Mouse (Mus musculus): Measurements from ENCODE around the gene Clta. TPM values are rescaled to one million over a fixed set of nuclear protein-coding genes. Genes with fewer than 3 reads are reported as not detected.
A peak's percentile ranks its signal among the peaks of the same experiment; 100 is the strongest.

Clta gene
- total RNA-seq (2014; fragmentation: Nextera tagmentation) (198 and 217 TPM in 2 replicates), total RNA-seq (2017) (368 and 393 TPM in 2 replicates)

- peak; percentile 98 for ATAC-seq (replicated peaks; ENCODE audit: low FRiP score, low TSS enrichment, poor library complexity, severe bottlenecking)
These were observed at the start of gene Clta for GRCm38 (mm10) chr4:44004126-44004525. Clta (plus strand) TSS chr4:44004452.

DNA sequence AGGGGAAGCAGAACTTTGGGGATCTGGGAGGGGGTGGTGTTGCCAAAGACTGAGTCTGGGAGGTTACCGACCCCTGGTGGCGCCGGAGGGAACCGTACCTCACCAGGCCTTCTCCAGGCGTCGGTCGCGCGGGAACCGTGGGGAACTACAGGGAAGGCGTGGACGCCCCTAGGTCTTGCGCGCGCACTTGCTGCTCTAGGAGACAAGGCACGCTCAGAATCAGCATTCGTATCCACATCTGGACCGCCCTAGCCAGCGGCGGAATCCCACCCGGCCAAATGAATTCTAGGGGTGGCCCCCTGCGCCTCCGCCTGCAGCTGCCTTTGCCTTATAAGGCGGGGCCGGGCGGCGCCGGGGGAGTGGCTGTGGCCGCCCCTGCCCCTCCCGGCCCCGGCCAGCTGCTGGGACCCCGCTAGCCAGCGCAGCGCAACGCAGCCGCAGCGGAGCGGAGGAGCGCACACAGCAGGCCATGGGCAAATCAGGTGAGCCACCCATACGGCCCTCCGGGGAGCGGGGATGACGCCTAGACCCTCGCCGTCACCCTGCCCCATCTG, 46.9 kb upstream of the Clta start, which contains the start of gene Glipr2:
Gene Glipr2, plus strand, starts transcription at position 110 of the 554 bp plus-strand sequence.
- ATAC-seq (replicated peaks; ENCODE audit: low FRiP score, low TSS enrichment, poor library complexity, severe bottlenecking): peak; percentile 83

GRCm38 (mm10) chr4:43957846-43958461, 46.3 kb upstream of the Clta start:
- peak; percentile 16; the same call in 1 of the 2 replicates for ATAC-seq (replicated peaks; ENCODE audit: low FRiP score, low TSS enrichment, poor library complexity, severe bottlenecking)

DNA sequence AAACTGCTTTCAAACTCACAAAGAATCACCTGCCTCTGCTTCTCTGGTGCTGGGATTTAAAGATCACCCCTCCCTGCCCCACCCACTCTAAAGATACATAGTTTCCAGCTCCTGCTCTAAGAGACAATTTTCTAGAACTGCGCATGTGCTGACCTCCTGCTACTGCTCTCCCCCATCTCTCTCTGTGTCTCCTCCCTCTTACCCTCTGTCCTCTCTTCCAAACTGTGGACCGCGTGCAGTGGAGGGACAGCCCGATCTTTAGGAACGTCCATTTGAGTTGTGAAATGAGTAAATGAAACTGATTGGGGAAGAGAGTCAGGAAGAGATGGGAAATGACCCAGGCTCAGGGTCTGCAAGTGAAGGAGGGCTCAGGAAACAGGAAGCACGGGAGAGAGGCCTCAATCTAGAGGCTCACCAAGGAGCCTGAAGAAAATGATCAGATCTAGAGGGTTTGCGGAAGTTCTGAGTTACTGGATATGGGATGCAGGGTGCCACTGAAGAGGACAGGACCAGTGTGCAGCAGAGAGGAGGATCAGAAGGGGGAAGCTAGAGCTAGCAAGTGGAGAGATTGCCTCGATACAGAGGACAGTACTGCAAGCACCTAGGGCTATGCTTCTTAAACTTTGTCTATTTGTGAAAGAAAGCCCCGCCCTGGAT, 44.6 kb upstream of the Clta start:
- ATAC-seq (replicated peaks; ENCODE audit: low FRiP score, low TSS enrichment, poor library complexity, severe bottlenecking): no peak

GRCm38 (mm10) chr4:43960207-43960606, 44.0 kb upstream of the Clta start:
- peak; percentile 32; the same call in 1 of the 2 replicates for ATAC-seq (replicated peaks; ENCODE audit: low FRiP score, low TSS enrichment, poor library complexity, severe bottlenecking)

- peak; percentile 90 for ATAC-seq (replicated peaks; ENCODE audit: low FRiP score, low TSS enrichment, poor library complexity, severe bottlenecking)
These were observed 39.9 kb upstream of the Clta start for GRCm38 (mm10) chr4:43964326-43964833.

GRCm38 (mm10) chr4:43964951-43965684, 39.1 kb upstream of the Clta start:
- ATAC-seq (replicated peaks; ENCODE audit: low FRiP score, low TSS enrichment, poor library complexity, severe bottlenecking): no peak

DNA sequence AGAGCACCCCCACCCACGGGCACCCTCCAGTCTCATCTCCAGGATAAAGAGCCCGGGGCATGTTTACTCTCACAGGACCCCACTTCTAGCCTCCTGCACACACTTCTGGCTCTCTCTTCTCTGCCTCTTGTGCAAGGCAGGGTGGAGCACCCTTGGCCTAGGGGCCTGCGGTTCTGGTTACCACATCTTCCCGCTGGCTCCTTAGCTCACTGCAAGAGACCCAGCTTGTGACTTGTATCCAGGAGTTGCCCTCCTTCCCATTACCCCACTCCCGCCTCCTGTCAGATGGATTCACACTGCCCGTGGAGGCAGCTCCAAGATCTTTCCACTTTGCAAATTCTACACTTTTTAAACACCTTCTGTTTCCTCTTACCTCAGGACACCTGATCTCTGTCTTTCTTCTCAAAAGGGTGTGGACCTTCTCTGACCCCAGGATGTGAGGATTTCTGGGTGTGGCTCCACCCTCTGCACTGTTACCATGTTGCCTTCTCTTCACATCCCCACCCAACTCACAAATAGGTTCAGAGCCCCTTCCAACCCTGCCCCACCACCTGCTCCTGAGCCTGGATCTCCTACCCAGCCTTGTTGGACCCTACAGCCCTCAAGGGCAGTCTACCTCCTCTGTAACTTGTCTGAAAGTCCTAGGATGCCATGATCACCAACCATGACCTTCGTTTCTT, 38.3 kb upstream of the Clta start:
- no peak for ATAC-seq (replicated peaks; ENCODE audit: low FRiP score, low TSS enrichment, poor library complexity, severe bottlenecking)

GRCm38 (mm10) chr4:43968650-43969049, 35.6 kb upstream of the Clta start:
- no peak for ATAC-seq (replicated peaks; ENCODE audit: low FRiP score, low TSS enrichment, poor library complexity, severe bottlenecking)

- no peak for ATAC-seq (replicated peaks; ENCODE audit: low FRiP score, low TSS enrichment, poor library complexity, severe bottlenecking)
These were observed 34.9 kb upstream of the Clta start for GRCm38 (mm10) chr4:43969373-43969772.

GRCm38 (mm10) chr4:43970393-43971330, 33.6 kb upstream of the Clta start:
- no peak for ATAC-seq (replicated peaks; ENCODE audit: low FRiP score, low TSS enrichment, poor library complexity, severe bottlenecking)

DNA sequence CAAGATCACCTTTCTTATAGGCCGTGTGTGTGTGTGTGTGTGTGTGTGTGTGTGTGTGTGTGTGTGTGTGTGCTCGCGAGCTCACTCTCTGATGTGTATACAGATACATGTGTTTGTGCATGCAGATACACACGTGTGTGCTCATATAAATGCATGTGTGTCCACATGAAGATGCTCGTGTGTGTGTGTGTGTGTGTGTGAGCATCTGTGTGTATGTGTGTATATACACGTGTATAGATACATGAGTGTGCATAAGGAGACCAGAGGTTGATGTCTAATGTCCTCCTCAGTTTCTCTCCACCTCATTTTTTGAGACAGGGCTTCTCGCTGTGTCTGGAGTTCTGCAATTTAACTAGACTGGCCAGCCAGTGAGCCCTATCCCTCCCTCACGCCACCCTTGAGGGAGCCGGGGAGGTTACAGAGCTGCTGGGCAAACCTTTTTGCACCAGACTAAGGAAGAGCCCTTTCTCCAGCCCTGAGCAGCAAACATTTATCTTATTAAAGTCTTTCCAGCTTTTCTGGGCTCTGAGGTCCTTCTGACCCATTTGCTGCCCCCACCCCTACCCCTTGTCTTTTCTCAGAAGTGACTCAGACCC, 32.6 kb upstream of the Clta start:
- ATAC-seq (replicated peaks; ENCODE audit: low FRiP score, low TSS enrichment, poor library complexity, severe bottlenecking): no peak

GRCm38 (mm10) chr4:43972137-43972591, 32.1 kb upstream of the Clta start:
- peak; percentile 66 for ATAC-seq (replicated peaks; ENCODE audit: low FRiP score, low TSS enrichment, poor library complexity, severe bottlenecking)

- ATAC-seq (replicated peaks; ENCODE audit: low FRiP score, low TSS enrichment, poor library complexity, severe bottlenecking): peak; percentile 29; the same call in 1 of the 2 replicates
These were observed 30.7 kb upstream of the Clta start for GRCm38 (mm10) chr4:43973526-43973981.

DNA sequence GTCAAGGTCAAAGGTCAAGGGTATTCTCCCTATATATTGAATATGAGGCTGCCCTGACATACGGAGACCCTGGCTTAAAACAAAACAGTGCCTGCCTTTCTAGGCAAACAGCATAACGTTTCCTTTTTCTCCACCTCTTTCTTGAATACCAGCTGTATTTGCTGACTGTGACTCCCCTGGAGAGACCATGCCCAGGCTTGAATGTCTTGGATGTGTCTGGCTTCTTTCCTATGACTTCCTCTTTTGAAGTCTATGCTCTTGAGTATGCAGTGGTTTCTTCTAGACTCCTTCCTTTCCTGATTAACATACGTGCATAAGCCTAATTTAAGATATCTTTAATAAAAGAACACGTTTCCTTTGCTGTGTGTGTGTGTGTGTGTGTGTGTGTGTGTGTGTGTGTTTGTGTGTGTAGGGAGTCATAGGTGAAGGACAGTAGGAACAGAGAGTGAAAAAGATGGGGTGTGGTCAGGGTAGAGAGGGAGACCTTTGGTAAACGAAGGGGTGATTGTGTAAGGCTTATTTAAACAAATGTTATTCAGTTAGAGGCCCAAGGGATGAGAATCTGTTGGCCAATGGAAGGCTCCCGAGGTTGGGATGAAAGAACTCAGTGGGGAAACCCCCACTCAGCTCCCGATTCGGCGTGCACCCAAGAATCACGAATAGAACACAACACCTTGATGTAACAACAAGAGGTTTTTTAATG, 29.2 kb upstream of the Clta start:
- ATAC-seq (replicated peaks; ENCODE audit: low FRiP score, low TSS enrichment, poor library complexity, severe bottlenecking): no peak

DNA sequence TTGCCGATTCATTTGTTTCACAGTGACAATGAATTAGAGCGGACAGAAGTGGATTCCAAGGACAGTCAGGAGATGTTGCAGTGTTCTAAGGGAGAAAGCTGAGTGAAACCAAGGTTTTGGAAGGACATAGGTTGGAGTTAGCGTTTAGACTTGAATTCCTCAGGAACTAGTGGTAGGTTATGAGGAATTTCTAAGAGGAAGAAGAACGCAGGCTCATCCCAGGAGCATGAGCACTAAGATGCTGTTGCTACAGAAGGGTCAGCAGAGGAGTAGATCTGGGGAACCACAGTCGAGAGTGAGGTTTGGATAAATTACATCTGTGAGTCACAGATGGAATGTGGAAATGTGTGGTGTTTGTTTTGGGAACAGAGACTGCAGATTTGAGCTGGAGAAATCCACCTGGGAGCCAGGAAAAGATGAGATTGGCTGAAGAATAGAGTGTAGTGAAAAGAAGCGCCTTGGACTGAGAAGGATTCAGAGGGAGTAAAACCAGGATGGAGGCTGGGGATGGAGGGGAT, 28.0 kb upstream of the Clta start:
- ATAC-seq (replicated peaks; ENCODE audit: low FRiP score, low TSS enrichment, poor library complexity, severe bottlenecking): no peak
